Mouse (Mus musculus) kidney, postnatal 36 days (tissue): ENCODE results near the gene Pfn3.

Source experiments
- DNase-seq, 2 experiments: peaks; one replicate each; pipeline ENCODE4 v3.0.0; 2021 to 2022; ENCODE audit warnings: mixed read lengths in 2 of 2

Pfn3 gene

DNA sequence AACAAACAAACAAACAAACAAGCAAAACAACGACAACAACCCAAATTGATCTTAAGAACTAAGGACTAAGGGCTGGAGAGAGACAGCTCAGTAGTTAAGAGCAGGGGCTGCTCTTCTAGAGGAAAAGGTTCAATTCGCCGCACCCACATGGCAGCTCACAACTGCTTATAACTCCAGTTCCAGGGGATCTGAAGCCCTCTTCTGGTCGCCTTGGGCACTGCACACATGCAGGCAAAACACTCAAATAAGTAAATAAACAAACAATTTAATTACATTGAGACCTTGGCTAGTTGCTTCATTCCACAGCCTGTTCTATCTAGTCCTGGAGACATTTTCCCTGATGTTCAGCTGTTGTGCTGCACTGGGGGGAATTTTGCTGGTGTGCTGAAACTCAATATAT, 22.1 kb downstream of the Pfn3 start:
- peak in 1 of 2 experiments; percentile 59 for DNase-seq

DNA sequence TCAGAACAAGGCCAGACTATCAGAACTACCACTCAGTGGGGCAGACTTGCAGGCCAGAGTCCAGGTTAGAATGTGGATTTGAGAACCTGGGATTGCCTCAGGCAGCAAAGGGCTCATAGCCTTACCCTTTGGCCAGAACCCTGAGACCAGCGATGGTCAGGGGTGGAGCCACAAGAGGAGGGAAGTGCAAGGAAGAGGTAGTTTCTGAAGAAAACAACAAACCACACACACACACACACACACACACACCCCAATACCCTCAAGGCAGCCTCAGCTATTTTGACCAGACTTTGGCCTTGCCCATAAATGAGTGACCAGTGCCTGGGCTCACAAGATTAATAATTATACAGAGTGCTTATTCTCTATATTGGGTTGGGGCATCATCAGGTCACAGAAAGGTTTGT, 23.4 kb downstream of the Pfn3 start:
- peak; percentile 87 to 93 for DNase-seq

DNA sequence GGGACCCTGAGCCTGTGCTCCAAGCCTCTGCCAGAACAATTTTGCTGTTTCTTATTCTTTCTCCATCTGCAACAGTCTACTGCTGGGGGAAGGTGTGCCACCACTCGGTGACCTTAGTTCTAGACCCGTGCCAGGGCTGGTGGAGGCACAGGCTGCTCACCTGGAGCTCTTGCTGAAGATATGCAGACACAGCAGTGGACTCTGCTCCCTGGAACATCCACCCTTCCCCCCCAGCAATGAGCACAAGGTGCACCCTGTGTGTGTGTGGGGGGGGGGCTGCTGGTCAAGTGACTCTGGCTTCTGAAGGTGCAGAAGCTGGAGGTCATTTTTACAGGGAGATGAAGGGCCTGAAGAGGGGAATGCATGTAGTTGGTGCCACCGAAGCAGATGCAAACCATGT, 24.4 kb downstream of the Pfn3 start:
- peak; percentile 87 to 94 for DNase-seq

DNA sequence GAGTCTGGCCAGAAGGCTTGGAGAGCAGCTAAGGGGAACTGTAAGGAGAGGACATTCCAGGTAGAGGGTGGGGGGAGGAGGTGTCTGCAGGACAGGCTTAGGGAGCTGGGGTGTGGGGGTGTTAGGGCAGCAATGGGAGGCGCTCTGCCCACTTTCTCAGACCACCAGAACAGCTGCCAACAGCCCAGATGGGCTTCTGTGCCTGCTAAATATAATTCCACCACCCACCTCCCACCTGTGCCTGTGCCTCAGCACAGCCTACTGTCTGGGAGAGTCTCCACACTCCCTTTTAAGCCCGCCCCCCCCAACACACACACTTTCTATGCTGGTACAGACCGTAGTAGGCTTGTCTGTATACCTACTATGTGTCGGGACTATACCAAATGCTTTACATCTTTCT, 33.2 kb downstream of the Pfn3 start:
- no peak for DNase-seq

DNA sequence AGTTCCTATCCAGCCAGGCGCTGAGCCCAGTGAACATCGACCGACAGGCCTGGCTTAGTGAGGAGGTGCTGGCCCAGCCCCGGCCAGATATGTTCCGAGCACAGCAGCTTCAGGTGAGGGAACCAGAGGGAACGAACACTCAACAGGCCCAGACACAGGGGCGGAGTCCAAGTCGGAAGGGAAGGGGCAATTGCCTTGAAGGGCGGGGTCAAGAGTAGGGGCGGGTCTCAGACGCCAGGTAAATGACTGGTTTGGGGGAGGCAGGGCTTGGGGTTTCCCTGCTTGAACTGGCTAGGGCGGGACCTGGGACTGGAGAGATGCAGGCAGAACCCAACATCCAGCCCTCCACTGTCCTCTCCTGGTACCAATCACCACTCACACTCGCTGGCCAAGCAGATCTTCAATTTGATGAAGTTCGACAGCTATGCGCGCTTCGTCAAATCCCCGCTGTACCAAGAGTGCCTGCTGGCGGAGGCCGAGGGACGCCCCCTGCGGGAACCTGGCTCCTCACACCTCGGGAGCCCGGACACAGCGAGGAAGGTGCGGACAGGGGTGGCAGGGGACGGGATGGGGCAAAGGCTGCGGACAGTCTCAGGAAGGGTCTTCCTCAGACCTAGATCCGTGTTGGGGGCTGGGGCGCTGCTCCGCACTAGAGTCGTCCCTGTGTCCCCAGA, 36.0 kb downstream of the Pfn3 start:
- peak; percentile 57 to 64 for DNase-seq

DNA sequence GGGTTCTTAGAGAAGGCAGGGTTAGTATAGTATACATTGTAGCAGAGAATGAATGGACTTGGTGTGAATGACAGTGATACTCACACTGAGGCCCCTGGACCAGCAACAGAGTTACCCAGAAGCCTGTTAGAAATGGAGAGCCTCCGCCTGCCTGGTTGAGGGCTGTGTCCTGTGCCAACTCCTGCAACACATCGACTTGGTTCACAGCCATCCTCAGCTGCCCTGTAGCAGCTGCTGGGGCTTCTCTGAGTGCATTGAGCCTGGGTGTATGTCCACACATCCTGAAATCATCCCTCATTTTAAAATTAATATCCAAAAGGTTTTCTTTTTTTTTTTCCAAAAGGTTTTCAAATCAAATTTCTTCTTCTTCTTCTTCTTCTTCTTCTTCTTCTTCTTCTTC, 39.2 kb downstream of the Pfn3 start:
- DNase-seq = no peak

DNA sequence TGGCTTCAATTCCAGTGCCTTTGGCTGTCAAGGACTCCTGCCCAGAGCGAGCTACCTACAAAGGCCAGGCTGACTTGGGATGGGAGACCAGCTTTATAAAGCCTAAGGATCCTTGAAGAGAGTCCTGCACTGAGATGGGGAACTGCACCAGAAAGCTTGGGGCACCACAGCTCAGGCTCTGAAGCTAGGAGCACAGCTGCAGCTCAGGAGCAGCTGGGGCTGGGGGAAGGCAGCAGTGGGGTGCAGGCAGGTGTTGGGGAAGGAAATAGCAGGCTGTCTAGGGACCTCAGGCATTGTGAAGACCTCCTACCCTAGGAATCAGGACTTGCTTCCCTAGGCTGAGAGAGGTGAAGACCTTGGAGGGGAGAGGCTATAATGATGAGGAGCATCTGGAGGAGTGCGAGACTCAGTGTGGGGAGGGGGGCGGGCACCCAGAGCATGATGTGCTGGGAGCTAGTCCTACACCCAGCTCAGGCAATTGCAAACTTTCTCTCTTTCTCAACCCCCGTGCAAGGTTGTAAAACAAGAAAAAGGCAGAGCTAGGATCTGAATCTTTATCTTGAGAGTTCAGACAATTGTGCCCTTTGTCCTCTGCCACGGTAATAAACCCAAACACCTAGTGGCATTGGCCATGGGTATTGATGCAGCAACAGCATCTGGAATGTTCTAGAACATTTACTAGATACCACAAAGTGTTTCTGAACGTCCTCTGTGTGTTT, 40.7 kb downstream of the Pfn3 start:
- no peak for DNase-seq

DNA sequence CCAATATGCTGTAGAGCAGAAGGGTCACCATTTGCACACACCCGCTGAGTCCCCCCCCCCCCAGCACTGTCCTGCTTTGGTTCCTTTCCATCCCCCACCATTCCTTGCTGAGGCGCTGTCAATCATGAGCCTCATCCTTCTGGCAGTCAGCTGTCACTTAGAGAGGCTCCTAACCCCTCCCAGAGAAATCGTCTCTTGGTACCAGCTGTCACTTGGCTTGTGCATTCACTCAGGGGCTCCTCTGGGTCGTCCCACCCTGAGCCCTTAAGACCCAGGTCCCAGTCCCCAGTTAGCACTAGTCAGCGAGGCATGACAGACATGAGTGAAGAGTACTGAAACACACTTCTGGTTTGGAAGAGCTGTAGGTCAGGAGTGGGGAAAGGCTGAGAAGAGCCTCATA, 43.3 kb downstream of the Pfn3 start:
- DNase-seq = no peak

DNA sequence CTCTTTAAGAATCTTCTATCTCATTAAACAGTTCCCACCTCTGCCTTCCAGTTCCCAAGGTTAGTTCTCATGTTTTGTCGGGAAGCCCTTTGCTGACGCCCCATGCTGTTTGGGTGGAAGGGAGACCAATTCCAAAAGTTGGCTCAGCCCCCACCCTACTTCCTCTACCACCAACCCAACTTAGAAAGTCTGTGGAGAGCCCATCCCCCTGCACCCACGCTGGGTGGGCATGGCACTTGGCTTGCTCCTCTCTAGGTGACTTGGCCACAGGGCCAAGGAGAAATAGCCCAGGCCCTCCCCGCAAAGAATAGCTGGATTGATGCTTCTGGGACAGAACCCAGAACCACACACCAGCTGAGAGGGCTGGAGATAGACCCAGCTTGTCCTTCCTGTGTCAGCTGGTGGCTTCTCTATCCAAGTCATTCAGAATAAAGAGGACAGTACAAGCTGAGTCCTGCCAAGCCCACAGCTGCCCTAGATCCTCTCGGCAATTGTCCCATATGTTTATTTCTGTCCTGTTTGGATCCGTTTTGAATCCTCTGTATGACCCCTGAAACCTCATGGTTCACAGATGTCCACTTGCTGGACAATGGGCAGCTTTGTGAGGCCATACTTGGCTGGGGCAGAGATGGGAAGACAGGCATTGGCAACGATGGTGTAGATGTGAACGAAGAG, 43.9 kb downstream of the Pfn3 start:
- no peak for DNase-seq

DNA sequence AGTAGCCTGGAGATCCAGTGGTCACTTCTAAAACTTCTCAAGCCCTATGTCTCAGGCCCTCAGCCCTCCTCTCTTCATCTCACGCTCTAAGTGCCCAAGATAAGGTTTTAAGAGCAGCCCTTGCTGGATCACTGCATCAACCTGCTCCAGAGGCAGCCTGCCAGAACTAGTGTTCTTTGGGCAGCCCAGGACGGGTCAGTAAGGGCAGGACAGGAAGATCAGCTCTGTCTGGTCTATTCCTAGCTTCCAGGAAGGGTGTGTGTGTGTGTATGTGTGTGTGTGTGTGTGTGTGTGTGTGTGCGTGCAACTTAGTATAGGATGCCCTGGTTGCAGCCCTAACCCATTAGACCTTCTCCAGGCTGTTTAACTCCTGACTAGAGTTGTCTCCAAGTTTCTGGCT, 44.8 kb downstream of the Pfn3 start:
- peak; percentile 83 to 86 for DNase-seq

DNA sequence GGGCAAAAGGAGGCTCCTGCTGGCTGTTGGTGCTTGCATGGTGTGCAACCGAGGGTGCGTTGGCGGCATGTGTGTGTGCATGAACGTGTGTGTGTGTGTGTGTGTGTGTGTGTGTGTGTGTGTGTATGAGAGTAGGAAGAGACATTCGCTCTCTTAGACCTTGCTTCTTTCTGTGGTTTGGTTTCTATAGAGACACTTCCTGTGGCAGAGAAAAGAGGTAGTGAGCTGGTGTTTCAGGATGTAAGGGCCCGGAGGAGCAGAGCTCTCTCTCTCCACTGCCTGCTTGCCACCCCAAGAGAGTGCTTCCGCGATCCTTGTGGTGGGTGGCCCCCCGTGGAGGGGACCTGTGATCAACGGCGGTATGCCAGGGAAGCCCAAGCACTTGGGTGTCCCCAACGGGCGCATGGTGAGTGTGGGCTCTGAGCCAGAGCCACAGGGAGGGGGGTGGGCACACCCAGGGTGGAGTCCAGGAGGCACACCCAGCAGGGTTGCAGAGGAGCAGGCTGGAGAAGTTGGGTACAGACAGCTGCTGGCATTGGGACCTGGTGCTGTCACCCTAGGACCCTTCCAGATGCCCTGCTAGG, 45.4 kb downstream of the Pfn3 start, which contains the start of gene Rgs14:
Gene Rgs14, plus strand, starts transcription at position 202 of the 584 bp plus-strand sequence.
- DNase-seq = peak; percentile 8 to 25

DNA sequence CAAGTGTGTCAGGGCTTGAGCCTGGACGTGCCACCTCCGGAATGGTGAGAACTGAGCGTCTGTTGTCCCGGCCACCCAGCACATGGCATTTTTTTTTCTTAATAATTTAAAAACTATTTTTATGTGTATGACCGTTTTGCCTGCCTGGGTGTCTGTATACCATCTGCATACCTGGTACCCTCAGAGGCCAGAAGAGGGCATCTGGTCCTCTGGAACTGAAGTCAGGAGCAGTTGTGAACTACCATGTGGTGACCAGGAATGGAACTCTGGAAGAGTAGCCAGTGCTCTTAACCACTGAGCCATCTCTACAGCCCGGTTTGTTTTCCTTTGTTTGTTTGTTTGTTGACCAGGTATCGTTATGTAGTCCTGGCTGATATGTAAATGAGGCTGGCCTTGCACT, 46.6 kb downstream of the Pfn3 start:
- peak; percentile 27 to 39 for DNase-seq
